Comparison of ENCODE assay signal across 8 mouse cellular contexts in genomic region chr9:3403251-3404208, GRCm38 (mm10). TPM values are rescaled to one million over a fixed set of nuclear protein-coding genes. Genes with fewer than 3 reads are reported as not detected.
DNase-seq lines count a peak whose midpoint lies in the region; ATAC-seq and TF ChIP-seq lines count a peak whose summit lies in the region.

Cwf19l2 (plus strand) TSS chr9:3403592.

- no peaks in the 10 kb centered on the region; the same call in 1 of the 2 replicates for H3K36me3 ChIP-seq in ES-E14 (ENCODE audit: control insufficient read depth, insufficient read depth, low read length, poor library complexity, severe bottlenecking)
- H3K36me3 ChIP-seq in forebrain, embryonic 14.5 days (ENCODE audit: control insufficient read depth, insufficient read depth, low read length): no peaks in the 10 kb centered on the region
- no peaks in the 10 kb centered on the region for H3K36me3 ChIP-seq in neural tube, embryonic 15.5 days

- in situ Hi-C loops in ES-E14 (cut with MboI; ENCODE audit: low sequenced_read_pairs in 2 of 2, unreplicated experiment in 2 of 2): no loop called here

- no peaks in the 10 kb centered on the region for H3K27me3 ChIP-seq in forebrain, embryonic 14.5 days (replicated peaks; ENCODE audit: control insufficient read depth, insufficient read depth, low read length)
- no peaks in the 10 kb centered on the region for H3K27me3 ChIP-seq in neural tube, embryonic 15.5 days (replicated peaks)

- peak; percentile 97 for ATAC-seq in forebrain, embryonic 14.5 days
- peak; percentile 97 for ATAC-seq in neural tube, embryonic 15.5 days (ENCODE audit: low FRiP score)

- no peaks in the 10 kb centered on the region for H3K9me3 ChIP-seq in ES-E14 (ENCODE audit: control insufficient read depth, insufficient read depth, low read depth, low read length)
- H3K9me3 ChIP-seq in forebrain, embryonic 14.5 days (replicated peaks; ENCODE audit: control insufficient read depth, low read length): no peaks in the 10 kb centered on the region
- H3K9me3 ChIP-seq in neural tube, embryonic 15.5 days (replicated peaks): no peaks in the 10 kb centered on the region

- DNase-seq in ES-E14 (ENCODE audit: low read depth, low spot score): peak; percentile 86
- peak; percentile 62 for DNase-seq in cerebellum, adult 11 months
- peak; percentile 98 for DNase-seq in forebrain, embryonic 14.5 days (ENCODE audit: low spot score)
- DNase-seq in heart, postnatal 14 days: peak; percentile 73 to 80
- DNase-seq in layer of hippocampus, adult 11-12 months (ENCODE audit: low spot score): peak; percentile 87
- peak; percentile 85 to 89 for DNase-seq in lung, adult 18-20 months
- peak; percentile 85 for DNase-seq in testis, postnatal 14 days (ENCODE audit: low spot score)

- H3K4me1 ChIP-seq in ES-E14 (ENCODE audit: control insufficient read depth in 2 of 2, insufficient read depth in 2 of 2, low read length in 2 of 2, poor library complexity in 1 of 2): 0 out of 4 replicates have a peak, but pooled peaks cover 0 to 2% of the 10 kb centered on the region in 2 experiments
- H3K4me1 ChIP-seq in forebrain, embryonic 14.5 days (ENCODE audit: control insufficient read depth, insufficient read depth, low read length): 0 out of 2 replicates have a peak, but pooled peaks cover 2% of the 10 kb centered on the region
- H3K4me1 ChIP-seq in neural tube, embryonic 15.5 days: peaks cover 12% of the 10 kb centered on the region

- intact Hi-C loops in heart, postnatal 14 days (cut with DNase I): no loop called here

- peak within 1 kb of the TSS; percentile 69 for H3K4me2 ChIP-seq in forebrain, embryonic 14.5 days (ENCODE audit: low read length)
- peak within 1 kb of the TSS; percentile 74 for H3K4me2 ChIP-seq in neural tube, embryonic 15.5 days

- under 1% methylated on average over 28 of the region's 28 CpGs for WGBS in forebrain, embryonic 14.5 days
- WGBS in neural tube, embryonic 15.5 days: under 1% methylated on average over 28 of the region's 28 CpGs

- peak within 1 kb of the TSS; percentile 85 for H3K9ac ChIP-seq in ES-E14 (ENCODE audit: insufficient read depth, low read depth, low read length, poor library complexity, severe bottlenecking)
- peak within 1 kb of the TSS; percentile 66 for H3K9ac ChIP-seq in forebrain, embryonic 14.5 days (ENCODE audit: low read length)
- H3K9ac ChIP-seq in neural tube, embryonic 15.5 days (replicated peaks): peak within 1 kb of the TSS; percentile 67

- no peak within 1 kb of the TSS for H3K27ac ChIP-seq in ES-E14 (ENCODE audit: insufficient read depth, low read depth, low read length, poor library complexity, severe bottlenecking)
- no peak within 1 kb of the TSS for H3K27ac ChIP-seq in forebrain, embryonic 14.5 days (ENCODE audit: low read depth, low read length)
- peak within 1 kb of the TSS; percentile 73 for H3K27ac ChIP-seq in neural tube, embryonic 15.5 days (replicated peaks)

- peak within 1 kb of the TSS; percentile 82 to 93 for H3K4me3 ChIP-seq in ES-E14 (ENCODE audit: insufficient read depth in 1 of 2, low read depth in 1 of 2, low read length in 2 of 2, poor library complexity in 1 of 2, severe bottlenecking in 1 of 2)
- H3K4me3 ChIP-seq in forebrain, embryonic 14.5 days (ENCODE audit: low read depth, low read length): peak within 1 kb of the TSS; percentile 54
- peak within 1 kb of the TSS; percentile 51 for H3K4me3 ChIP-seq in neural tube, embryonic 15.5 days (replicated peaks)

TF ChIP-seq in ES-E14, 5 proteins besides CTCF, POLR2A, EP300 and RAD21:
- TF ChIP-seq ZNF384 (IDR thresholded peaks at IDR 0.05; ENCODE audit: low read depth, low read length): 0 out of 2 replicates have a peak, but pooled peaks have one; percentile 23
- TF ChIP-seq MAFK (IDR thresholded peaks at IDR 0.05; ENCODE audit: insufficient read depth, low read depth, low read length): no peak
- TF ChIP-seq ZC3H11A (IDR thresholded peaks at IDR 0.05; ENCODE audit: borderline replicate concordance, low read depth, low read length): peak; percentile 17
- 0 out of 2 replicates have a peak, but pooled peaks have one; percentile 60 for TF ChIP-seq HCFC1 (IDR thresholded peaks at IDR 0.05; ENCODE audit: borderline replicate concordance, insufficient read depth, low read length)
- TF ChIP-seq CHD2 (IDR thresholded peaks at IDR 0.05; ENCODE audit: low read depth, low read length): no peak

RNA-seq across cellular contexts. Expression of gene Cwf19l2, which starts in this region (rescaled TPM):
- 21.2 and 25.4 TPM in 2 replicates for total RNA-seq in ES-E14 (2012; rRNA removed)
- polyA plus RNA-seq in forebrain, embryonic 14.5 days (2014; fragmentation: Nextera tagmentation; extraction: Ambion mirVana): 7.5 and 9.2 TPM in 2 replicates
- total RNA-seq in heart, postnatal 14 days (2021): 10 to 100 TPM; 13.1 to 15.4 TPM
- polyA plus RNA-seq in neural tube, embryonic 15.5 days (2015; fragmentation: Nextera tagmentation; extraction: Ambion mirVana): 10.5 TPM in 2 replicates
